12 mouse cellular contexts compared by ENCODE assay signal in the genomic region with DNA sequence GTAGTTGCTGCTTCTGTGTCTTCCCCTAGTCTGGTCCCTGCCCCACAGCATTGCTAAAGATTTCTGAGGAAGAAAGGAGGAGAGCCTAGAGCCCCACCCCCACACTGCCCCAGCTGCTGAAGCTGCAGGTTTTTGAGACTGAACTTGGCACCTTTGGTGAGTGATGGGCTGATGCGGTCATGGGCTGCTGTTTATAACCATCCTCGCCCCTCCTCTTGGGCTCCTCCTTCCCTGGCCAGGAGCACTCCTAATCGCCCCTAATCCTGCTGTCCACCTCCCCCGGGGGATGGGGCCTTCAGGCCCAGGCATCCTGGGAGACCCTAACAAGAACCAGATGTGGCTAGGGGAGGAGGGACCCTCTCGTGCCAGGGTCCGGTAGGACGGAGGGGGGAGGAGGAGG. TPM values are rescaled to one million over a fixed set of nuclear protein-coding genes. Genes with fewer than 3 reads are reported as not detected.
DNase-seq lines count a peak whose midpoint lies in the region; ATAC-seq and TF ChIP-seq lines count a peak whose summit lies in the region.
"Had no signal": no experiment of that assay in that cellular context is flagged by ENCODE, and none has a peak within 500 bp of the region (broad histone marks: within the 10 kb centered on the region; RNA-seq: fewer than 3 reads in every experiment).

No protein-coding gene starts in this region.

- H3K4me3 ChIP-seq in liver, embryonic 11.5 days (ENCODE audit: low read depth, low read length) = no peak overlapping the region
- H3K4me3 ChIP-seq in liver, postnatal 0 days (ENCODE audit: low read depth, low read length) = no peak overlapping the region
- no peak overlapping the region for H3K4me3 ChIP-seq in embryonic facial prominence, embryonic 11.5 days (ENCODE audit: low read depth, low read length)
- H3K4me3 ChIP-seq: limb, embryonic 15.5 days had no signal

- no peak for ATAC-seq in liver, embryonic 11.5 days (replicated peaks; ENCODE audit: low FRiP score)
- no peak for ATAC-seq in liver, postnatal 0 days
- no peak for ATAC-seq in embryonic facial prominence, embryonic 11.5 days (replicated peaks; ENCODE audit: insufficient number of reproducible peaks, low FRiP score, low TSS enrichment, low read depth)
- no peak for ATAC-seq in activated CD4-positive, CD25-positive, alpha-beta regulatory T cell, adult 4 months
- ATAC-seq: forebrain, embryonic 16.5 days had no signal

- H3K27me3 ChIP-seq in liver, embryonic 11.5 days (replicated peaks; ENCODE audit: control insufficient read depth, insufficient read depth, low read length) = no peaks in the 10 kb centered on the region
- H3K27me3 ChIP-seq in liver, postnatal 0 days (ENCODE audit: insufficient read depth, low read length) = no peaks in the 10 kb centered on the region
- no peaks in the 10 kb centered on the region for H3K27me3 ChIP-seq in embryonic facial prominence, embryonic 11.5 days (ENCODE audit: control insufficient read depth, insufficient read depth, low read length)

- no peak for TF ChIP-seq CTCF in liver, postnatal 0 days (IDR thresholded peaks at IDR 0.05; ENCODE audit: low read depth)

- no peak overlapping the region for H3K9ac ChIP-seq in liver, embryonic 11.5 days (ENCODE audit: low read depth, low read length)
- no peak overlapping the region for H3K9ac ChIP-seq in liver, postnatal 0 days (replicated peaks)
- H3K9ac ChIP-seq in embryonic facial prominence, embryonic 11.5 days (replicated peaks; ENCODE audit: low read length) = peak overlapping the region; percentile 28; the same call in 1 of the 2 replicates
- H3K9ac ChIP-seq: limb, embryonic 15.5 days had no signal

- H3K36me3 ChIP-seq in liver, embryonic 11.5 days (ENCODE audit: control insufficient read depth, insufficient read depth, low read length) = no peaks in the 10 kb centered on the region
- no peaks in the 10 kb centered on the region for H3K36me3 ChIP-seq in liver, postnatal 0 days (replicated peaks; ENCODE audit: insufficient read depth, low read length)
- H3K36me3 ChIP-seq in embryonic facial prominence, embryonic 11.5 days (replicated peaks; ENCODE audit: control insufficient read depth, insufficient read depth, low read depth, low read length) = no peaks in the 10 kb centered on the region
- H3K36me3 ChIP-seq: limb, embryonic 15.5 days had no signal

- H3K27ac ChIP-seq in liver, embryonic 11.5 days (ENCODE audit: low read depth, low read length) = peak overlapping the region; percentile 45; the same call in 1 of the 2 replicates
- H3K27ac ChIP-seq in liver, postnatal 0 days (ENCODE audit: low read depth) = no peak overlapping the region
- H3K27ac ChIP-seq in embryonic facial prominence, embryonic 11.5 days (replicated peaks; ENCODE audit: low read depth, low read length) = no peak overlapping the region
- H3K27ac ChIP-seq: limb, embryonic 15.5 days had no signal

- TF ChIP-seq EP300 in liver, postnatal 0 days (IDR thresholded peaks at IDR 0.05; ENCODE audit: low read depth) = no peak

- H3K9me3 ChIP-seq in liver, embryonic 11.5 days (ENCODE audit: control insufficient read depth, low read length) = no peaks in the 10 kb centered on the region
- H3K9me3 ChIP-seq in liver, postnatal 0 days (ENCODE audit: low read length) = no peaks in the 10 kb centered on the region
- H3K9me3 ChIP-seq in embryonic facial prominence, embryonic 11.5 days (replicated peaks; ENCODE audit: control insufficient read depth, low read length) = no peaks in the 10 kb centered on the region
- H3K9me3 ChIP-seq: limb, embryonic 15.5 days had no signal

- 30% methylated on average over 7 of the region's 7 CpGs for WGBS in liver, embryonic 11.5 days
- 58% methylated on average over 7 of the region's 7 CpGs for WGBS in liver, postnatal 0 days (ENCODE audit: insufficient replicate concordance)
- WGBS in embryonic facial prominence, embryonic 11.5 days = 8% methylated on average over 7 of the region's 7 CpGs

- DNase-seq in liver, embryonic 11.5 days (ENCODE audit: low spot score) = no peak
- no peak for DNase-seq in liver, postnatal 0 days
- DNase-seq in R1 (ENCODE audit: low read depth, low spot score) = peak; percentile 59
- peak; percentile 34 for DNase-seq in embryonic facial prominence, embryonic 11.5 days (ENCODE audit: low spot score)
- peak; percentile 48 to 60 for DNase-seq in kidney, postnatal 4 days
- DNase-seq in layer of hippocampus, adult 18-20 months (ENCODE audit: low spot score in 2 of 2) = no peak
- DNase-seq in layer of hippocampus, adult 9-10 months (ENCODE audit: low spot score) = no peak
- DNase-seq: cerebellum, postnatal 14 days had no signal

- H3K4me2 ChIP-seq in liver, embryonic 11.5 days = no peak overlapping the region
- H3K4me2 ChIP-seq in liver, postnatal 0 days (ENCODE audit: low read depth, low read length) = no peak overlapping the region
- no peak overlapping the region for H3K4me2 ChIP-seq in embryonic facial prominence, embryonic 11.5 days (ENCODE audit: low read depth, low read length)
- H3K4me2 ChIP-seq: limb, embryonic 15.5 days; midbrain, embryonic 11.5 days had no signal

- H3K4me1 ChIP-seq in liver, embryonic 11.5 days (replicated peaks; ENCODE audit: control insufficient read depth, insufficient read depth, low read length) = peaks cover 33% of the 10 kb centered on the region
- peaks cover 12% of the 10 kb centered on the region for H3K4me1 ChIP-seq in liver, postnatal 0 days (ENCODE audit: insufficient read depth)
- peaks cover 7% of the 10 kb centered on the region; the same call in 1 of the 2 replicates for H3K4me1 ChIP-seq in embryonic facial prominence, embryonic 11.5 days (ENCODE audit: control insufficient read depth, insufficient read depth, low read length)

RNA-seq across cellular contexts. Expression of a gene that starts 9.5 kb away (rescaled TPM):
- 23.8 and 24.1 TPM in 2 replicates for polyA plus RNA-seq in liver, embryonic 11.5 days (2014; fragmentation: Nextera tagmentation; extraction: Ambion mirVana)
- polyA plus RNA-seq in liver, postnatal 0 days (2015; fragmentation: Nextera tagmentation; extraction: Ambion mirVana) = 2.1 and 2.5 TPM in 2 replicates
- polyA plus RNA-seq in embryonic facial prominence, embryonic 11.5 days (2014; fragmentation: Nextera tagmentation; extraction: Ambion mirVana) = 2.4 and 2.6 TPM in 2 replicates
- polyA plus RNA-seq in activated CD4-positive, CD25-positive, alpha-beta regulatory T cell, adult 4 months (2017; shearing (Covaris generic)) = under 1 TPM in 1 of 2 experiments, not detected in 1; 0.09 TPM
- 10 to 100 TPM; 31.9 to 33.9 TPM for total RNA-seq in layer of hippocampus, adult 18-20 months (2021)

RNA-seq across cellular contexts. Expression of a gene that starts 27.0 kb away (rescaled TPM):
- polyA plus RNA-seq in liver, embryonic 11.5 days (2014; fragmentation: Nextera tagmentation; extraction: Ambion mirVana) = 215 and 236 TPM in 2 replicates
- polyA plus RNA-seq in liver, postnatal 0 days (2015; fragmentation: Nextera tagmentation; extraction: Ambion mirVana) = 59.4 and 67.0 TPM in 2 replicates
- 130 and 134 TPM in 2 replicates for polyA plus RNA-seq in embryonic facial prominence, embryonic 11.5 days (2014; fragmentation: Nextera tagmentation; extraction: Ambion mirVana)
- 10 to 100 TPM; 51.7 to 76.7 TPM for polyA plus RNA-seq in activated CD4-positive, CD25-positive, alpha-beta regulatory T cell, adult 4 months (2017; shearing (Covaris generic))
- 10 to 100 TPM in 1 of 2 experiments, 1 to 10 TPM in 1; 9.5 to 10.7 TPM for total RNA-seq in layer of hippocampus, adult 18-20 months (2021)

RNA-seq across cellular contexts. Expression of a gene that starts 27.2 kb away (rescaled TPM):
- 472 and 478 TPM in 2 replicates for polyA plus RNA-seq in liver, embryonic 11.5 days (2014; fragmentation: Nextera tagmentation; extraction: Ambion mirVana)
- 183 and 195 TPM in 2 replicates for polyA plus RNA-seq in liver, postnatal 0 days (2015; fragmentation: Nextera tagmentation; extraction: Ambion mirVana)
- polyA plus RNA-seq in embryonic facial prominence, embryonic 11.5 days (2014; fragmentation: Nextera tagmentation; extraction: Ambion mirVana) = 344 and 377 TPM in 2 replicates
- polyA plus RNA-seq in activated CD4-positive, CD25-positive, alpha-beta regulatory T cell, adult 4 months (2017; shearing (Covaris generic)) = 100 to 1,000 TPM; 356 to 371 TPM
- total RNA-seq in layer of hippocampus, adult 18-20 months (2021) = 10 to 100 TPM; 81.9 to 84.8 TPM

RNA-seq across cellular contexts. Expression of a gene that starts 48.3 kb away (rescaled TPM):
- 113 and 121 TPM in 2 replicates for polyA plus RNA-seq in liver, embryonic 11.5 days (2014; fragmentation: Nextera tagmentation; extraction: Ambion mirVana)
- polyA plus RNA-seq in liver, postnatal 0 days (2015; fragmentation: Nextera tagmentation; extraction: Ambion mirVana) = 88.0 and 97.1 TPM in 2 replicates
- 125 and 130 TPM in 2 replicates for polyA plus RNA-seq in embryonic facial prominence, embryonic 11.5 days (2014; fragmentation: Nextera tagmentation; extraction: Ambion mirVana)
- polyA plus RNA-seq in activated CD4-positive, CD25-positive, alpha-beta regulatory T cell, adult 4 months (2017; shearing (Covaris generic)) = 1 to 10 TPM; 6.7 to 7.2 TPM
- total RNA-seq in layer of hippocampus, adult 18-20 months (2021) = 100 to 1,000 TPM; 187 to 200 TPM

Comparison
In these comparisons a context has a peak if more than half of its experiments do, and no peak if none do; other contexts are left out.
1. DNase-seq: peak in R1 (single experiment), embryonic facial prominence, embryonic 11.5 days (single experiment) and kidney, postnatal 4 days (2 of 2); none in liver, embryonic 11.5 days (single experiment), liver, postnatal 0 days (single experiment), layer of hippocampus, adult 18-20 months (0 of 2) and layer of hippocampus, adult 9-10 months (single experiment).